Mouse (Mus musculus) testis, postnatal 14 days (tissue): ENCODE results near the gene Gtf2a1l.

Experiments
- DNase-seq: peaks from one replicate; pipeline ENCODE4 v3.0.0; 2021; ENCODE audit warnings: low spot score

The Gtf2a1l gene

DNA sequence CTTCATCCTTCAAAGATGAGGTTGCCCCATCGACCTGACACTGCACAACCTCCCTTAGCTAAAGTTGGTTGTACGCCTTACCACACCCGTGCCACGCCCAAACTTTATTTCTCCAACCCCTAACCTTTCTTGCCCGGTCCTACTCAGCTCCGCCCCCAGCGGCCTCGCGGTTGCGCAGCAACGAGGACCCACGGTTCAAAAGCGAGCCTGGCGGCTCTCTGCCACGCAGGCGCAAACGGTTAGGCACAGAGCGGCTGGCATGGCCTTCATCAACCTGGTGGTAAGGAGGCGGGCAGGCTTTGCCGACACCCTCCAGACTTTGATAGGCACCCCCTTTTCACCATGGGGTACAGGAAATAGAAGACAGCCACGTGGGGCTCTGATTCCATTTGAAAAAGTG lies at the start of gene Gtf2a1l:
Gene Gtf2a1l (plus strand): TSS at position 209 of the 400 bp plus-strand sequence.
- DNase-seq: peak; percentile 60

- no peak for DNase-seq
These were observed 47.5 kb upstream of the Gtf2a1l start for GRCm38 (mm10) chr17:88620935-88621334.

DNA sequence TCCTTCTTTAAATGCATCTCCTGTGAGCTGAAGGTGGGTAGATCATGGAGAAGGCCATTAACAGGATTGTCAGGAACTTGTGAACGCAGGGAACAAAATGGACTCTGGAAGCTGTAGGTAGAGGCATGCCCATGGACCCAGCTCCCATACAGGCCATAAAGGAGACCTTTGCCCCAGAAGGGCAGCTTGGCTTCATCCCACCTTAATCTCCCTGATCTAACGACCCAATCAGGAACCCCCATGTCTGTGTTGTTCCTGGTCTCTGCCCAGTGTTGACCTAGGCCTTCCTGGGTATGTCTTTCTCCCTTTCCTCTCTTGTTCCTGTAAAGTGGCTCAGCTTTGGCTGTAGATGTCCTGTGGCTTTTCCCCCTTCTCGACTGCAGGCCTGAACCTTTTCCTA lies 47.1 kb upstream of the Gtf2a1l start:
- no peak for DNase-seq

DNA sequence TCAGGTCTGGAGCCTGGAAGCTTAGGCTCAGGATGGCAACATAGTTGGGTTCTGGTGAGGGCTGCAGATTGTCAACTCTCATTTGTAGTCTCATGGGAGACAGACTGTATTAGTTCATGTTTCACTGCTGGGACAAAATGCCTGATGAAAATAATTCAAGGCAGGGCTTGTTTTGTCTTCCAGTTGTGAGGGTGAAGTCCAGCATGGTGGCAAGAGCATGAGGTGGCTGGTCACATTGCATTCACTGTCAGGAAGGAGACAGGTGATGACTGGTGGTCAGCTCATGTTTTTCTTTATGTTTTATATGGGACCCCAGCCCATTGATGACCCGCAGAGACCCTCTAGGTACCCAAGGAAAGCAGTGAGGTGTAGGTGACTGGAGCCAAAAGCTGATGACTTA lies 45.7 kb upstream of the Gtf2a1l start:
- no peak for DNase-seq

DNA sequence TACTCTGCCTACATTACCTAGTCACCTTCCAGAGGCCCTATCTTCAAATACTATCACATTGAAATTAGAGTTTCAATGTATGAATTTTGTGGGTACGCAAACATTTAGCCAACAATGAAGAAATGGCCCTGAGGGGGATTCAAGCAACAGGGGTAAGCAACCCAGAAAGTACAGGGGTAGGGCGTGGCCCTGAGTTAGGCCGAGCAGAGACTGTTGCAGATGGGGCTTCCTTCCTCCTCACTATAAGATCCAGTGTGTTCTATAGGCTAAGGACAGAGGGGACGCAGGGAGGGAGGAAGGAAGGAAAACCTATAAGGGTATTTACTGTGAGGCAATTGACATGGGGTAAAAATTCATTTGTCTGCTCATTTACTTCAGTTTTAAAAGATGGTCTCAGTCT lies 44.1 kb upstream of the Gtf2a1l start:
- DNase-seq: no peak

DNA sequence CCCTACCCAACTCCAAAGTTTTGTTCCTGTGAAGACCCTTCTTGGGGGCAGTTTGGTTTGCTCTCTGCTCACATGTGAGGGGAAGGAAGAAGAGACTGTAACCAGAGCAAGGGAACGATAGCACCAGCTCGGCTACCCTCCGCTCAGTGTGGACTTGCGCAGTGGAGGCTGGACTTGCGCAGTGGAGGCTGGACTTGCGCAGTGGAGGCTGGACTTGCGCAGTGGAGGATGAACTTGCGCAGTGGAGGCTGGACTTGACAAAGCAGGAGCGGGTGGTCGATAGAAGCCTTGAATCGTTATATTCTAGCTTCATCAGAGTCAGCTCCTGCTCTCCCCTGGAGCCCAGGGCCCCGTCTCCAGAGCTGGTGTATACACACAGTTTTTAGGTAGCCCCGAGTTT lies 43.1 kb upstream of the Gtf2a1l start:
- DNase-seq: peak; percentile 27

DNA sequence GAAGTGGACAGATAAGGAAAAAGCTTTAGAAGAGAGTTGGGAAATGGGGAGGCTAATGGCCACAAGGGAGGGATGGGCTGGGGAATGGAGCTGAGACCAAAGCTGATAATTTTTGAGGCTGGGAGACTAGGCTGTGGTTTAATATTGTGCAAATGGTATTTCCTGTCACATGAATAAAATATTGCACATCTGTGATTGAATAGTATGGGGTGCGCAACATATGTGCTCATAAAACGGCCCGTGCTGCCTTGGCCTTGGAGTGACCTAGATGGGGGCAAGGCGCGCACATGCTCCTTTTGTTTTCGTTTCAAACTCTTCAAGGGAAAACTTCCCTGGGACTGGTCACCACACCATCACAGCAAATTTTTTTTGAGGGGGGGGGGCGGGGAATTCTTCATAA lies 42.5 kb upstream of the Gtf2a1l start:
- DNase-seq: no peak

- DNase-seq: peak; percentile 53
These were observed 42.1 kb upstream of the Gtf2a1l start for GRCm38 (mm10) chr17:88626347-88626811.

GRCm38 (mm10) chr17:88627150-88627549 lies 41.3 kb upstream of the Gtf2a1l start:
- no peak for DNase-seq

DNA sequence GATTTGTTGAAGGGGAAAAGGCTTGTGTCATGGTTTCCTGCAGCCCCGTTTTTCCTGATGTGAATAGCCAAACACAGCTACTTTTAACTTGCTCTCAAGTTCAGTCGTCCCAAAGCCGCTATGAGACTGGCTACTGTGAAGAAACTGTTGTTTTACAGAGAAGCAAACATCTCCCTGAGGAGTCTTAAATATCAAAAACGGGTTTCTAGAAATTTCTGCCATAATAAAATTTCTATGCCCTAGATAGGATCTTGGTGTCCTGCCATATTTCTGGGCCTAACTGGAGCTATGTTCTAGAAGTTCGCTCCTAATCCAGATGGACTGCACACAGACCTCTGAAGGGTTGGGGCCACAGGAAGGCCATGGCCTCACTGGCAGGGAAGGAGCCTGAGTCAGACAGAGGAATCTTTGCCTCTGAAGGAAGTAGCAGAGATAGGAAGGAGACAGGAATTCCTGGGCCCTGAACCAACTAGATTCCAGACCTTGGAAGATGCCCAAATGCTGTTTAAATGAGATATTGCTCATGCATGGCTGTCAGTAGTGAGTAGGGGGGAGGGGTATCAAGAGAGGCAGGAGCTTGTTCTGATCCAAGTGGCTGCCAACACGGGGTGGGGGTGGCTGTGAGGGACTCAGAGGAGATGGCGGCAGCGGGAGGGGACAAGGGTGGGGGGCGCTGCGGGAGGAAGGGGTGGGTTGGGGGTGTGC lies 39.6 kb upstream of the Gtf2a1l start:
- peak; percentile 82 for DNase-seq

DNA sequence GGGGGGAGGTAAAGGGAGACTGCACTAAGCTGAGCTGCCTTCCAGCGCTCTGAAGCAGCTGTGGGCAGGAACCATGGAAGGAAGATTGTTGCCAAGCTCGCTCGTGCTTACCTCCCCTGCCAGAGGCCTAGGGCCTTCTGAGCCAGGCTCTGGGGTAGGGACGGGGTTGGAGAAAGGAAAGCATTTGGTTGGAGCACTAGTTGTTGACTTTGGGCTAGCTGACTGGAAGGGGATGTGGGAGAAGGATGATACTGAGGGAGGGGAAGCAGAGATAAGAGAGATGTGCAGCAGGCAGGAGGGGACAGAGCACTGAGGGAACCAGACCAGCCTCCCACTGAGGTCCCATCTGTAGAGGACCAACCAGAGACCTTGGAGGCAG lies 39.1 kb upstream of the Gtf2a1l start:
- peak; percentile 50 for DNase-seq

- peak; percentile 28 for DNase-seq
These were observed 38.4 kb upstream of the Gtf2a1l start for GRCm38 (mm10) chr17:88629931-88630553.

- no peak for DNase-seq
These were observed 37.9 kb upstream of the Gtf2a1l start for GRCm38 (mm10) chr17:88630554-88630948.

GRCm38 (mm10) chr17:88632631-88633030 lies 35.8 kb upstream of the Gtf2a1l start:
- no peak for DNase-seq

DNA sequence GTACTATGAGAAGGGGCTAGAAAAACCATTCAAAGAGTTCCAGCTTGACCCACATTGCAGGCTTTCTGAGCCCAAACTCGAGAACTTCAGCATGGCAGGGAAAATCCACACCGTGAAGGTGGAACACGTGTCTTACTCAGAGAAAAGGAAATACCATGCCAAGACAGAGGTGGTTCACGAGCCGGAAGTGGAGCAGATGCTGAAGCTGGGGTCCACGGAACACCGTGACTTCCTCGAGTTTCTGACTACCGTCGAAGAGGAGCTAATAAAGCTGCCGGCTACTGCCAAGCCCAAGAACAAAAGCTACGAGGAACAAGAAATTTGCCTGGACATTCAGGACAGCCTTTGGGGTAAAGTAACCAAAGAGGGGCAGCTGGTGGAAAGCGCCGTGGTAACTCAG lies 32.4 kb upstream of the Gtf2a1l start:
- DNase-seq: no peak

GRCm38 (mm10) chr17:88636587-88636986 lies 31.9 kb upstream of the Gtf2a1l start:
- DNase-seq: no peak

DNA sequence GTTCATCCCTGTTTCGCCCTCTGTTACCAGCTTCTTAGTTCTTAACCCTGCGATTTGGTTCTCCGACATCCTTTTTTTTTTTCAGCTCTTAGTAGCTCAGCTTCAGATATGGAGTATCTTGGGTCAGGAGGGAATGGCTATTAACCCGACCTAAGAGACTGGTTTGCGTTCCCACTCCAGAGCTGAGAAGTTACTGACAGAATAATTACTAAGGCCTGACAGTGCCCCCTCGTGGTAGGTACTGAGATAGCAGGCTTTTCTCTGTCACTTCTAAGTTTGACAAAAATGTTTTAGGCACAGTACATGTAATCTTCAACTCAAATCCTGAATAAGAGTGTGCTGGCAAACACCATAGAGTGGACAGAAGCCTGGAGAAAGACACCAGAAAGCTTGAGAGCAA lies 27.4 kb upstream of the Gtf2a1l start:
- DNase-seq: no peak

GRCm38 (mm10) chr17:88641836-88642235 lies 26.6 kb upstream of the Gtf2a1l start:
- DNase-seq: no peak

- no peak for DNase-seq
These were observed 23.6 kb upstream of the Gtf2a1l start for GRCm38 (mm10) chr17:88644876-88645275.

DNA sequence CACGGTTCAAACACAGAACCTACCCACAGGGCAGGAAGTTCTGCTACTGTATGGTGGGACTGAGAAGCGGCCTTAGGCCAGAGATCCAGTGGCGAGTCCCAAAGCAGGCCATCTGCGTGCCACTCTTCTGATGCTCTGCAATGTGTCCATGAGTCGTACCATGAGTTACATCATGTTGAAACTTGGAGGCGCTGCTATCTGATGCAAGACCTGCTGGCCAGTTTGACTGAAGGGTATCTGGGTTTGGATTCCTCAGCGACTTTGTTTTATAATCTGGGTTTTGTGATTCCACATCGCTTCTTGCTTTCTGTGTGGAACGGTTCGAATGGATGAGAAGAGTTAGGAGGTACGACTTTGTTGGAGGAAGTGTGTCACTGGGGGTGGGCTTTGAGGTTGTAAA lies 23.2 kb upstream of the Gtf2a1l start:
- DNase-seq: no peak

DNA sequence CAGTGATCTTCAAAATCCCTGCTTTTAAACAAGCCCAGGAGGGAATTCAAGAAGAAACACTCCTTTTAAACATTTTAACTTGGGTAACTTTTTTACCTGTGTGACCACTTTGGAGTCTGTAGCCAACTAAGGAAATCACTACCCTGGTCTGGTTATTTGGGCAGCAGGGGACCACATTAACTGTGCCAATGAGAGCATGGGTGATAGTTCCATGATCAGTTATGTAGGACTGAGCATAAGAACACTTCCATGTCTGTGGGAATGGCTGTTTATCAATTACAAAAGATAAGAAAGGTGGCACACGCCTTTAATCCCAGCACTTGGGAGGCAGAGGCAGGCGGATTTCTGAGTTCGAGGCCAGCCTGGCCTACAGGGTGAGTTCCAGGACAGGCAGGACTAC lies 21.3 kb upstream of the Gtf2a1l start:
- DNase-seq: no peak

DNA sequence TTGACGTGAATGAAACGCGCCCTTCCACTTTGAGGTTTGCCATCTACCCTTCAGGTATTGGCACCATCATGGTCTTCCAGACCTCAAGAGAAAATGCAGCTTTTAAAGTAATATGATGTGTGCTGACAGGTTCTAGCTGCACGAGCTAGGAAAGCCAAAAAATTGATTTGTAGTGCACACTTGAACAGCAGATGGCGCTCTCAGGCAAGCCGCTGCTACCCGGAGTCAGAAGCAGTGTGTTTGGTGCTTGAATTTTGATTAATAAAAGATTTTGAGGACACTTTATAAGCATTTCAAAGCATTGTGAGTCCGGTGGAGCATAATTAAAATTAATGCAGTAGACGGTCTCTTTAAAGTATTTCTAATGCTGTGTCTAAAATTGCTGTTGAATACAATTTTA lies 16.4 kb upstream of the Gtf2a1l start:
- DNase-seq: no peak

DNA sequence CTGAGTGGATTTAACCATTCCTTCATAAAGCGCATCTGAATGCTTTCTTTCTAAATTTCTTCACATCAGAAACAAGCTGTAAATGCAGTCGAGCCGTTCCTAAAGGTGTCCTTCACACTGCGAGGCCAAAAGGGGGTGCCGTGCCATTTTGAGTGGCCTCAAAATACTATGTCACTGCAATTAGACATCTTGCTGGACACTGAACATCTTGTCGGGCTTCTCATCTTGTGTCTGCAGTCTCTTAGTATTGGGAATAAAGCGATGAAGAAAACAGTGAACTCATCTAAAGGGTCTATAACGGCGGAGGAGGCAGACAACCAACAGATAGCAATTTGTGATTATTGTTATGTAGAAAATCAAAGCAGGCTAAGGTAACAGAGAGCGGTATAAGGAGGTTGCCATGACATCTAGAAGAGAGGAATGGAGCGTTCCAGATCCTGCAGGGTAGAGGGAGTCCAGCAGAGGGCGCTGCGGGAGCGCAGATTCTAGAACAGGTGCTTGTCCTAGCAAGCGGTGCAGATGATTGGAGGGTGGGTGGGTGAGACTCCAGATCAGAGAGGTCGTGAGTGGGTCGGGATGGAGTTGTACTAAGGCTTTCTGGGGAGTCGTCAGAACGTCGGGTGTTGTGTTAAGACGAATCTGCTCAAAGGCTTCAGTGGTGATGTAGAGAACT lies 15.6 kb upstream of the Gtf2a1l start:
- peak; percentile 67 for DNase-seq
